Mouse (Mus musculus): ENCODE measurements around the gene Cfap61.

DNA sequence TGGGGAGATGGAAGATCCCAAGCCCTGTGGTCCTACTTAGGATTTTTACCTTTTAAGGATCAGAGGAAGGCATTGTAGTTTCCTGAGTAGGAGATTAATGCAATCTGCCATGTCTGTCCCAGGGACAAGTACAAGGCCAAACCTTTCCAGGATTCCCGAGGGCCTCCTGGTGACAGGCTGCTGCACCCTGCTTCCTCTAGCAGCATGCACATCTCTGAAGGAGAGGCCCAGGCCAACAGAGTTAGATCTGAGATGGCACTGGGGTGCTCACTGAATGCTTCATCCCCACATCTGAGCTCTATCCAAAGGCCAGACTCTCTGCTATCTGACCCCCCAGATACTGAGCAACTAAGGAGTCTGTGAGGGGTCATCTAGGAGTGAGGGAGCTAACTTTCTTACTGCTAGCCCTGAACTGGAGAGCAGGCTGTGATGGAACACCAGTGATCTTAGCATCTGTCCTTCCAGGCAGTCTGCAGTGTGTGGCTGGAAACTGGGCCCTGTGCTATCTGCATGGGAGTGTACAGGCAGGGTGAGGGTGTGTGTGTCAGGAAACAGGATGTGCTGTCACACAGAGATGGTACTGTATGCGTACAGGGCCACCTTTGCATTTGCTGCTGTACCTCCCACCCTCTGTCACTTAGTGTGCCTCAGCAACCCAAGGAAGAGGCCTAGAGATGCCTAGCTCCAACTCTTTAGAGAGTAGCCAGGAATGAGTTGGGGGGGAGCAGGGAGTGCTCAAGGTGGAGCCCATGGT lies 75.2 kb downstream of the Cfap61 start:
- no peak for TF ChIP-seq CTCF (IDR thresholded peaks at IDR 0.05; ENCODE audit: borderline replicate concordance, control insufficient read depth, extremely low read depth, insufficient read depth, low read length, poor library complexity)
- no peak for TF ChIP-seq POLR2A (IDR thresholded peaks at IDR 0.05; ENCODE audit: control insufficient read depth, extremely low read depth, insufficient read depth, low read length, poor library complexity)
